Mouse (Mus musculus): ENCODE results near the gene Fanca.

DNA sequence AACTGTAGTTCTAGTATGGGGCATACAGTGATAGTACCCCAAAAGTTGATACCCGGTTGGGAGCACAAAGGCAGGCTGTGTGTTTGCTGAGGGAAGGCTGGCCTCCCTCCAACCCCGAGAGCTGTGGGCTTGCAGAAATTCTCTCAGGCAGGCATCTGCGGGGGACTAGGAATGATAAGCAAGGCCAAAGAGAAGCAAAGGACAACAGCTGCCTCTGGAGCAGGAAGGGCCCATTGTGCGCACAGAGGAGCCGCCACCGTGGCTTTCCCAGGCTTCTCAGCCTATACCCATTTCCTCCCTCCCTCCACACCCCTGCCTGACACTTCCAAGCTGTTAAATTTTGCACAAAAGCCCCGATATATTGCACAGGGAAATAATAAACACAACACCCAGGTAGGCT, 15.5 kb upstream of the Fanca start:
- TF ChIP-seq CTCF (IDR thresholded peaks at IDR 0.05; ENCODE audit: borderline replicate concordance, insufficient read depth, low read length) = no peak
- no peak for TF ChIP-seq POLR2A (IDR thresholded peaks at IDR 0.05; ENCODE audit: low read depth, low read length)
